Mouse (Mus musculus) activated CD4-positive, CD25-positive, alpha-beta regulatory T cell, adult 4 months (primary cell): ENCODE measurements around the gene Vps8. TPM values are rescaled to one million over a fixed set of nuclear protein-coding genes. Genes with fewer than 3 reads are reported as not detected.

Experiments used
- ATAC-seq: one replicate; pipeline ENCODE4 v1.8.0; 2017
- polyA plus RNA-seq, 2 experiments: library from polyadenylated mRNA; unstranded; fragments of 100-300 nt; shearing (Covaris generic); gene quantifications; one replicate each; pipeline ENCODE4 v1.2.1; 2017

The Vps8 gene
- polyA plus RNA-seq = 10 to 100 TPM; 13.5 to 15.2 TPM

- ATAC-seq = peak; percentile 94
Measured at GRCm38 (mm10) chr16:21422645-21423545, at the start of gene Vps8. Vps8 (plus strand) TSS chr16:21423118.

- ATAC-seq = no peak
Measured at GRCm38 (mm10) chr16:21373316-21373960, 49.5 kb upstream of the Vps8 start.

- ATAC-seq = no peak
Measured at GRCm38 (mm10) chr16:21374067-21374466, 48.9 kb upstream of the Vps8 start.

DNA sequence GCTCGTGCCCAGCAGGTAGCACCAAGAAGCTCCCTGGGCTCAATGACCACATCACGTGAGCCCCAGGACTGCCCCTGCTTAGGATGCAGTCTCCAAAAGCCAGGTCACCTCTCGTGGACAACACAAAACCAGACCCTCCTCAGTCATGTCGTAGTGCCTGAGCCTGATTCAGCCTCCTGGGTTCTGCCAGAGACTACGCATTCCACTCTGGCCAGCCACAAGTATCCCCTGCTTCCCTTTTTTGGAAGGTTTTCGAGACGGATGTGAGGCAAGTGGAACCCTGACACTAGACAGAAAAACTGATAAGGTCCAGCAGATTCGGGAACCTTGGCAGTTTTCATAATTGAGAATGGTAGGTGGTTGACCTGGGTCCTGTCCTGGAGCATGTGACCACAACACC is 47.8 kb upstream of the Vps8 start:
- no peak for ATAC-seq

GRCm38 (mm10) chr16:21376316-21376715 is 46.6 kb upstream of the Vps8 start:
- no peak for ATAC-seq

- no peak for ATAC-seq
Measured at GRCm38 (mm10) chr16:21376949-21377604, 45.8 kb upstream of the Vps8 start.

- no peak for ATAC-seq
Measured at GRCm38 (mm10) chr16:21377605-21377968, 45.3 kb upstream of the Vps8 start.

GRCm38 (mm10) chr16:21381469-21381868 is 41.4 kb upstream of the Vps8 start:
- ATAC-seq = no peak

- no peak for ATAC-seq
Measured at GRCm38 (mm10) chr16:21382152-21382911, 40.6 kb upstream of the Vps8 start.

DNA sequence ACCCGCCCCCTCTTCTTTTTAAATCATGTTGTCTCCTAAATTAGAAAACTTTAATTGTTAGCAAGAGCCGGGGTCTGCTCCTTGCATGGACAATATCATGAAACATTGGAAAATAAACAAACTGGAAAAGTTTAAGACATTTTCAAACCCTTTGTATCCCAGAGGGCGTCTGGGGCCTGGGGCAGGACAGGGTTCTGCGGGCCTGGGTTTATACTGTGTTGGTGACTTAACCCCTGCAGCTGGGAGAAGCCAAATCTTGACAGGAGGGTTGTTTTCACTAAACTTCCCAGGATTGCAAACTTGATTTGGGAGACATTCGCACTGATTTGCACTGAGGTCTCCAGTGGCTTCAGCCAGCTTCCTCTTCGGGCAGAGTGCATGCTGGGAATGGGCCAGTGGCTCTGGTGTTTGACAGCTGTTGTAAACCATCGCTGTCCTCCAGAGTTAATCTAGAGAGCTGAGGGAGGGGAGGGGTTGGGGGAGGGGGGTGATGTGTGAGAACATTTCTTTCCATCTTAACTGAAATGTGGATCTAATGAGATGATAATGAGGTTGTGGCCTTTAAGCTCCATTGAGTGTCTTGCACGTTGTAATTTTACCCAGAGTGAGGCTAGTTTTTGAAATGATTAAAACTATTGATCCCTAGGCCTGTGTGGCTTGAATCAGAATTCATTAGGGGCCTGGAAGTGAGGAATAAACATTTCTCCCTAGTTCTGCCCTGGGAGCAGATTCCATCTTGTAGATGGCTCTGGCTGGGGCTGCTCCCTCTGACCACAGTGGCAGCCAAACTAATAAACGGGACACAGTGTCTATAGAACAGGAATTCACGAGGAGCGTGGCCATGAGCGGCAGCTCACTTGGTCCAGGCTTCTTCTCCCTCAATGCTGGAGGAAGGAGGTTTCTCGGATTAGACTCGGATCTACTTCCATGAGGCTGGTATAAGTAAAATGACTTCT is 36.7 kb upstream of the Vps8 start:
- ATAC-seq = no peak

GRCm38 (mm10) chr16:21389316-21389715 is 33.6 kb upstream of the Vps8 start:
- no peak for ATAC-seq

- ATAC-seq = no peak
Measured at GRCm38 (mm10) chr16:21390744-21391143, 32.2 kb upstream of the Vps8 start.

DNA sequence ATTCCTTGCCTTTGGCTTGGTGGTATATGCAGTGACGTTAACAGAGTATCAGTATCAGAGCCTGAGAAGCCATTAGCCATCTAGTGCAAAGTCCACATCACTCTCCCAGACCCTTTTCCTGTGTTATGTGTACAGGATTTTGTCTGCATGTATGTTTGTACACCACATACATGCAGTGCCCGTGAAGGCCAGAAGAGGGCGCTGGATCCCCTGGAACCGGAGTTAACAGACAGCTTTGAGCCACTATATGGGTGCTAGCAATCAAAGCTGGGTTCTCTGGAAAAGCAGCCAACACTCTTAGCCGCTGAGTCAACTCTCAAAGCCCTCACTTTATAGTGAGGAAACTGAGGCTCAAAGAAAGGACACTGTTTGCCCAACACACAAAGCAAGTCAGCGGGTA is 30.8 kb upstream of the Vps8 start:
- ATAC-seq = no peak

DNA sequence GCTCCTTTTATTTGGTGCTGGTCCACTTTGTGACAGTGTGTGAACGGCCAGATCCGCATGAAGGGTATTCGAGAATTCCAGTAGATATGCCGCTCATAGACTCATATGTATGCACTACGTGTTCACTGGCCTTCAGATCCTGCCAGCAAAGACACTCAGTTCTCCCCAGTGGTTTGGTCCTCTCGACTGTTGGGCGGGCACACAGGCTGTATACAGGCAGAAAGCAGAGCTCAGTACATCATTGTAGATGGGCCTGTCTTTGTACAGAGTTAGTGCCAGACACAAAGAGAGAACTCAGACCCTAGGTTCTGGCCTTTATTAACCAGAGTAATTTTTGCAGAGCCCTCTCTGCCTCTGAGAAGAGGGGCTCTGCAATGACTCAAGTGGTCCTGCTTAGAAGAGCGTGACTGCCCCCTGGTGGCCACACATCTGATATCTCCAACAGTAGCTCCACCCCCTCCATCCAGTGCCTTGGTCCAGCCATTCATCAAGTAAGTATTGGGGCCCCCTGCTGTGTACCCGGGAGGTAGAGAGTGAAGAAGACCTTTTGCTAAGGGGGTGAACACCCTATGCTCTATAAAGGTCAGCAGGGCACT is 30.3 kb upstream of the Vps8 start:
- peak; percentile 49 for ATAC-seq

DNA sequence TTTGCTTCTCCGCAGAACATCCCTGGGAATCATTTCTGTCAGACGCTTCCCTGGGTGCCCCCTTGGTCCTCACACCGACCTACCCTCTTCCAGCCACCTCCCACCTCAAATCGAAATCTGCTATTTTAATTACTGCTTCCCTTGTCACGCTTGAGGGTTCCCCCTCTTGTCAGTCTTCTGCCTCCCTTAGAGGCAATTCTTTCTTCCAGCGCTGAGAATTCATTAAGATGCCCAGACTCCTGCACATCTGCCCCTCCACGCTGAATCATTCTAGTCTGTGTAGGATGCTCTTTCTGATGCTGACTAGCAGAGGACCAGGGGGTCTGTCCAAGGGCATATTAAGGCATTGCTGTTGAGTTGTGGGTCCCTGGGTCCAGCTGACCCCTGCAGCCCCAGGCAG is 27.4 kb upstream of the Vps8 start:
- no peak for ATAC-seq

GRCm38 (mm10) chr16:21397681-21398080 is 25.2 kb upstream of the Vps8 start:
- ATAC-seq = no peak

DNA sequence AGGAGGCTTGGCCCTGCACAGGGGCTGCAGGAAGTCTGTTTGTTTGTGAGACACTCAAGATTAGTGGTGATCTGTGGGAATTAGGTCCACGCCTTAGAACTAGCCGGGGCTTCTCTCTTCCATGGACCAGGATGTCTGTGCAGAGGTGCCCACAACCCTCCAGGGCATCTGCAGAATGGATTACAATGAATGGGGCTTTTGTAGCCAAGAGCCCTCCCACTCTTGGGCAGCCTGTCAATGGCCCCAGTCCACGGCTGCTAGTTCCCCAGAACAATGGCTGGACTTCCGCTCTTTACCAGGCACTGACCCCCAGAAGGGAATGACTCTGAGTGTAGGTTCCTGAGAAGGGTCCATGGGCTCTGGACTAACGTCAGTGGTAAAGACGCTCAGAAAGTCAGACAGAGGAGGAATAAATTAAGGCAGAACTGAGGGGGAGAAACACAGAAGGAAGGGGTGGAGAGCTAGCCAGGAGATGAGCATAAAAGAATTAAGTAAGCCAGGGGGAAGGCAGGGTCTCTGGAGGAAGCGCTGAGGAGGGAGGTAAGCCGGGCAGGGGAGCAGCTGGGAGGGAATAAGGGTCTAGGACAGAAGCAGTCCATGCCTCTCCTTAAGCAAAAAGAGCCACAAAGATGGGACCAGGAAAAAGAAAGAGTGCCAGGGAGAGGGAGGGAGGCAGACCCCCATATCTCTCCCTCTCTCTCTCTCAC is 24.4 kb upstream of the Vps8 start:
- ATAC-seq = no peak

DNA sequence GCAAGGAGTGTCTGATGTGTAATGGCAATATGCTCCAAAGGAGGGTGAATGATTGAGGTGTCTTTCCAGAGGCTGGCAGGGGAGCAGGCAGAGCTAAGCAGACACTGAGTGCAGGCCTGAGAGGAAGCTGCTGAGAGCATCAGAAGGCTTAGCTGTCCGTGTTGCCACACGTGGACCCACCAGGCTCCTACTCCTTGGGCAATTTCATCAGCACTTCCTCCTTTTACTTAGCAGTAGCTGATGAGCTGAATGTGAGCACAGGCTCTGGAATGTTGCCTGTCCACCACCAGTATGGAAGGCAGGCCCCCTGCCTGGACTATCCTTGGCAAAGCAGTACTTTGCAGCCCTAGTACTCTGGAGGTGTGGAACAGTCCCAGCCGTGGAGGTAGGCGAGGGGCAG is 23.0 kb upstream of the Vps8 start:
- no peak for ATAC-seq

DNA sequence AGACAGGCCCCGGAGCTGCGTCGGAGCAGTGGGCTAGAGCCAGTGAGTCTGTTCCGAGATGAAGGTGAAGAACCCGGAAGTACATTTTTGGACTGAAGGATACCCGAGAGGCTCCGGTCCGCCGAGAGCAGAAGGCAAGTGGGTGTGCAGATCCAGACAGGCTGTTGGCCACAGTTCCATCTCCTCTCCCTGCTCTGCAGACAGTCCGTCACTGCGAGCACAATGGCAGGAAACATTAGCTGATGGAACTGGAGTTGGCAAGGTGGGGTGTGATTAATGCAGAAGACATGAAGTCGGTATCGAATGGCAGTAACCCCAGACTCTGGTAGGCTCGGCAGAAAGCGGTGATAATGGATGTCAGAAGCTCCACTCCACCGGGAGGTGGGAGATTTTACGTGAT is 20.9 kb upstream of the Vps8 start:
- no peak for ATAC-seq

DNA sequence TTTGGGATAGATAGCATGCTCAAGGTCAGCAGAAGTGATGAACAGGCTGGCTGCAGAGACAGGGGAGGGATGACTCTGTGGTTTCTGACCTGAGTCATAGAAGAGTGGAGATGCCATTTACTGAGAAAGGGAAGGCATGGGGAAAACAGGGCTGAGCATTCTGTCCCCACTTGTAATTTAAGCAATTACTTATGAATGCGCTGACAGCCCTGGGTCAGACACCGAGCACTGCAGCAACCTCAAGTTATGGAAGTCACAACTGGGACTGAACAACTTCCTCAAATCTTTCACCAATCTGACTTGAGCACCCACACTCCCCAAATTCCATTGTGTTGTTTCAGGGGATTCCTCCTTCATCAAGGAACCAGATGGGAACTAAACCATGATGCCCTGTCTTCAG is 19.5 kb upstream of the Vps8 start:
- no peak for ATAC-seq

GRCm38 (mm10) chr16:21404631-21405030 is 18.3 kb upstream of the Vps8 start:
- no peak for ATAC-seq
